Mouse (Mus musculus): ENCODE measurements at regions not wholly inside any gene's neighbourhood (a gene's known extent, or its start where the extent isn't known, plus 50 kb on each side); places are given as distances from the start of the nearest gene placed in this dataset.

DNA sequence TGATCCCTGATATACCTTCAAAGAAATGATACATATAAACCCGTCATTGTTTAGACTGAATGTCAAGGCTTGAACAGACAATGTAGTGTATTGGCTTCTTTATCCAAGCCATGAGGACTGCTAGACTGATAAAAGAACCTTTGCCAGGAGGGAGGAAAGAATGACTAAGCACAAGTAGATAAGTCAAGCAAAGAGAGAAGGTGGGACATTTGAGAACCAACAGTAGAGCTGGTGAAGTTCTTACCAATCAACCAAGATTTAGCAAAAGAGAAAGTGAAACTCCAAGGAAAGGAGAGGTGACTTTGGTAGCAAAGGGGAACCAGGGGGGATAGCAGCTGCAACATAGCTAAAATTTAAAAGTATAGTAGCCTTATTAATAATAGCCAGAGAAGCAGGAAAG is 273.0 kb upstream of the Ldb2 start:
- H3K79me2 ChIP-seq (ENCODE audit: control insufficient read depth, insufficient read depth, low read length) = no peaks in the 10 kb centered on the region
- no peak for DNase-seq (ENCODE audit: extremely low read depth, low read depth, low spot score)
- H3K4me1 ChIP-seq (ENCODE audit: control insufficient read depth, insufficient read depth, low read length) = no peaks in the 10 kb centered on the region
- H3K4me3 ChIP-seq (ENCODE audit: insufficient read depth, low read depth, low read length) = no peak overlapping the region
- no peak overlapping the region for H3K9ac ChIP-seq (ENCODE audit: low read depth, low read length)
- no peaks in the 10 kb centered on the region for H3K36me3 ChIP-seq (ENCODE audit: control insufficient read depth, insufficient read depth, low read length)
- no peaks in the 10 kb centered on the region for H3K27me3 ChIP-seq (ENCODE audit: control insufficient read depth, insufficient read depth, low read length)
- no peak for TF ChIP-seq POLR2A (IDR thresholded peaks at IDR 0.05; ENCODE audit: extremely low read depth, insufficient read depth, low read length)
- no peak for TF ChIP-seq CTCF (IDR thresholded peaks at IDR 0.05; ENCODE audit: low read depth, low read length)
- no peak overlapping the region for H3K27ac ChIP-seq (replicated peaks; ENCODE audit: insufficient read depth, low read depth, low read length)
- WGBS = 91% methylated on average over 1 of the region's 1 CpGs

GRCm38 (mm10) chr5:45065917-45066699 is 266.6 kb upstream of the Ldb2 start:
- no peak overlapping the region for H3K9ac ChIP-seq (ENCODE audit: low read depth, low read length)
- H3K36me3 ChIP-seq (ENCODE audit: control insufficient read depth, insufficient read depth, low read length) = no peaks in the 10 kb centered on the region
- H3K27ac ChIP-seq (replicated peaks; ENCODE audit: insufficient read depth, low read depth, low read length) = no peak overlapping the region
- H3K4me1 ChIP-seq (ENCODE audit: control insufficient read depth, insufficient read depth, low read length) = no peaks in the 10 kb centered on the region
- WGBS = 90% methylated on average over 8 of the region's 8 CpGs
- H3K27me3 ChIP-seq (ENCODE audit: control insufficient read depth, insufficient read depth, low read length) = no peaks in the 10 kb centered on the region
- H3K4me3 ChIP-seq (ENCODE audit: insufficient read depth, low read depth, low read length) = no peak overlapping the region
- TF ChIP-seq POLR2A (IDR thresholded peaks at IDR 0.05; ENCODE audit: extremely low read depth, insufficient read depth, low read length) (no peak), CTCF (IDR thresholded peaks at IDR 0.05; ENCODE audit: low read depth, low read length) (no peak)
- no peak for DNase-seq (ENCODE audit: extremely low read depth, low read depth, low spot score)
- no peaks in the 10 kb centered on the region for H3K79me2 ChIP-seq (ENCODE audit: control insufficient read depth, insufficient read depth, low read length)

- no peak for TF ChIP-seq POLR2A (IDR thresholded peaks at IDR 0.05; ENCODE audit: extremely low read depth, insufficient read depth, low read length)
- no peak for TF ChIP-seq CTCF (IDR thresholded peaks at IDR 0.05; ENCODE audit: low read depth, low read length)
- Histone ChIP-seq H3K4me1 (ENCODE audit: control insufficient read depth, insufficient read depth, low read length) (no peaks in the 10 kb centered on the region), H3K9ac (ENCODE audit: low read depth, low read length) (no peak overlapping the region), H3K27me3 (ENCODE audit: control insufficient read depth, insufficient read depth, low read length) (no peaks in the 10 kb centered on the region), H3K4me3 (ENCODE audit: insufficient read depth, low read depth, low read length) (no peak overlapping the region), H3K79me2 (ENCODE audit: control insufficient read depth, insufficient read depth, low read length) (no peaks in the 10 kb centered on the region), H3K27ac (replicated peaks; ENCODE audit: insufficient read depth, low read depth, low read length) (no peak overlapping the region), H3K36me3 (ENCODE audit: control insufficient read depth, insufficient read depth, low read length) (no peaks in the 10 kb centered on the region)
- WGBS = 67% methylated on average over 2 of the region's 2 CpGs
- no peak for DNase-seq (ENCODE audit: extremely low read depth, low read depth, low spot score)
Measured at GRCm38 (mm10) chr5:45062567-45062966, 263.1 kb upstream of the Ldb2 start.

GRCm38 (mm10) chr5:45055276-45055959 is 255.9 kb upstream of the Ldb2 start:
- no peak overlapping the region for H3K9ac ChIP-seq (ENCODE audit: low read depth, low read length)
- H3K4me1 ChIP-seq (ENCODE audit: control insufficient read depth, insufficient read depth, low read length) = peaks cover 4% of the 10 kb centered on the region; the same call in 1 of the 2 replicates
- no peak for TF ChIP-seq CTCF (IDR thresholded peaks at IDR 0.05; ENCODE audit: low read depth, low read length)
- TF ChIP-seq POLR2A (IDR thresholded peaks at IDR 0.05; ENCODE audit: extremely low read depth, insufficient read depth, low read length) = no peak
- 78% methylated on average over 4 of the region's 4 CpGs for WGBS
- no peaks in the 10 kb centered on the region for H3K79me2 ChIP-seq (ENCODE audit: control insufficient read depth, insufficient read depth, low read length)
- peak; percentile 68 for DNase-seq (ENCODE audit: extremely low read depth, low read depth, low spot score)
- H3K27me3 ChIP-seq (ENCODE audit: control insufficient read depth, insufficient read depth, low read length) = no peaks in the 10 kb centered on the region
- H3K27ac ChIP-seq (replicated peaks; ENCODE audit: insufficient read depth, low read depth, low read length) = no peak overlapping the region
- no peak overlapping the region for H3K4me3 ChIP-seq (ENCODE audit: insufficient read depth, low read depth, low read length)
- no peaks in the 10 kb centered on the region for H3K36me3 ChIP-seq (ENCODE audit: control insufficient read depth, insufficient read depth, low read length)

DNA sequence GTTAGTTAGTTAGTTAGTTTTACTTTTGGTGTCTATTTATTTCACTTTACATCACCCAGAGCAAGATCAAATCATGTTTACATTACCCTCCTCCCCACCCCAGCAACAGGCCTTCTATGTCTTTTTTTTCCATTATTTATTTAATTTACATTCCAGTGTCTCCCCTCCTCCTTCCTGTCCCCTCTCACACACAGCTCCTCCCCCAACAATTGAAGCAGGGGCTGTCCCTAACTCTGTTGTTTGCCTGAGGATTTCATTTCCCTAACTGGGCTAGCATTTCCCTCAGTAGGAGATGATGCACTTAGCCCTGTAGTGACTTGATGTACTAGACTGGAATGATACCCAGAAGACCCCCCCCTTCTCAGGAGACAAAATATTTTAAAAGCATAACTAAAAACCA is 249.9 kb upstream of the Ldb2 start:
- Histone ChIP-seq H3K4me3 (ENCODE audit: insufficient read depth, low read depth, low read length) (no peak overlapping the region), H3K27me3 (ENCODE audit: control insufficient read depth, insufficient read depth, low read length) (no peaks in the 10 kb centered on the region), H3K79me2 (ENCODE audit: control insufficient read depth, insufficient read depth, low read length) (no peaks in the 10 kb centered on the region), H3K36me3 (ENCODE audit: control insufficient read depth, insufficient read depth, low read length) (no peaks in the 10 kb centered on the region), H3K4me1 (ENCODE audit: control insufficient read depth, insufficient read depth, low read length) (no peaks in the 10 kb centered on the region), H3K27ac (replicated peaks; ENCODE audit: insufficient read depth, low read depth, low read length) (no peak overlapping the region), H3K9ac (ENCODE audit: low read depth, low read length) (no peak overlapping the region)
- no peak for TF ChIP-seq CTCF (IDR thresholded peaks at IDR 0.05; ENCODE audit: low read depth, low read length)
- no peak for TF ChIP-seq POLR2A (IDR thresholded peaks at IDR 0.05; ENCODE audit: extremely low read depth, insufficient read depth, low read length)
- DNase-seq (ENCODE audit: extremely low read depth, low read depth, low spot score) = no peak

DNA sequence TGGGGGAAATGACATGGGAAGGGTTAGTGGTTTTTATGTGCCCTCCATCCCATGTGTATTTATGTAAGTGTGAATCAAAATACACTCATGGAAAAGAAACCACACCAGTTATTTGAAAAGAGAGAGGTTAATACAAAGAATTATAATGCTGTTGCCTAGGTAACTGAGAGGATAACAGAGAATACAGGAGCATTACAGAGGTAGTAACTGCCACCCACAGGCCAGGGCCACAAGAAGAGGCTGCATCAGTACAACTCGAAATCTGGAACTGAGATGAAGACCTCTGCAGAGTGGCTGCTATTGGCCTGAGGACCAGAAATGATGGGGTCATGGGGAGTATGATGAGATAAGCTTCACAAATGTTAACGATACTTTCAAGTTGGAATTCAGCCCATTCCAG is 243.4 kb upstream of the Ldb2 start:
- no peak overlapping the region for H3K4me3 ChIP-seq (ENCODE audit: insufficient read depth, low read depth, low read length)
- no peaks in the 10 kb centered on the region for H3K79me2 ChIP-seq (ENCODE audit: control insufficient read depth, insufficient read depth, low read length)
- H3K4me1 ChIP-seq (ENCODE audit: control insufficient read depth, insufficient read depth, low read length) = no peaks in the 10 kb centered on the region
- no peak for DNase-seq (ENCODE audit: extremely low read depth, low read depth, low spot score)
- H3K27me3 ChIP-seq (ENCODE audit: control insufficient read depth, insufficient read depth, low read length) = no peaks in the 10 kb centered on the region
- H3K9ac ChIP-seq (ENCODE audit: low read depth, low read length) = no peak overlapping the region
- H3K27ac ChIP-seq (replicated peaks; ENCODE audit: insufficient read depth, low read depth, low read length) = no peak overlapping the region
- no peaks in the 10 kb centered on the region for H3K36me3 ChIP-seq (ENCODE audit: control insufficient read depth, insufficient read depth, low read length)
- TF ChIP-seq POLR2A (IDR thresholded peaks at IDR 0.05; ENCODE audit: extremely low read depth, insufficient read depth, low read length) (no peak), CTCF (IDR thresholded peaks at IDR 0.05; ENCODE audit: low read depth, low read length) (no peak)
- 57% methylated on average over 2 of the region's 2 CpGs for WGBS

Data from liver, adult 2 months (tissue).